Mouse (Mus musculus): ENCODE measurements at regions not wholly inside any gene's neighbourhood (a gene's known extent, or its start where the extent isn't known, plus 50 kb on each side); places are given as distances from the start of the nearest gene placed in this dataset.

GRCm38 (mm10) chr12:107539683-107540082 lies 51.3 kb downstream of the 3110018I06Rik start:
- Histone ChIP-seq H3K4me3 (ENCODE audit: insufficient read depth, poor library complexity, severe bottlenecking) (no peak overlapping the region), H3ac (ENCODE audit: control insufficient read depth, insufficient read length, low read depth) (no peak overlapping the region), H3K79me3 (ENCODE audit: low read depth) (no peaks in the 10 kb centered on the region), H3K79me2 (ENCODE audit: control insufficient read depth, insufficient read depth) (no peaks in the 10 kb centered on the region), H3K36me3 (ENCODE audit: control insufficient read depth, insufficient read depth) (no peaks in the 10 kb centered on the region), H3K27me3 (ENCODE audit: control insufficient read depth, insufficient read depth, insufficient read length) (no peaks in the 10 kb centered on the region)
- no peak for TF ChIP-seq CTCF (IDR thresholded peaks at IDR 0.05; ENCODE audit: control insufficient read depth, insufficient read depth, insufficient read length)
- no peak for TF ChIP-seq FOSL1 (IDR thresholded peaks at IDR 0.05; ENCODE audit: insufficient read depth, low read length, poor library complexity, severe bottlenecking)
- no peak for TF ChIP-seq CEBPB (IDR thresholded peaks at IDR 0.05; ENCODE audit: low read depth)
- TF ChIP-seq MYOD1 (IDR thresholded peaks at IDR 0.05; ENCODE audit: control insufficient read depth, insufficient read length, low read depth): no peak
- no peak for TF ChIP-seq MAX (IDR thresholded peaks at IDR 0.05)
- no peak for TF ChIP-seq USF1 (IDR thresholded peaks at IDR 0.05; ENCODE audit: low read depth)
- TF ChIP-seq MYOG (IDR thresholded peaks at IDR 0.05; ENCODE audit: control insufficient read depth, extremely low read depth, insufficient read length): no peak

DNA sequence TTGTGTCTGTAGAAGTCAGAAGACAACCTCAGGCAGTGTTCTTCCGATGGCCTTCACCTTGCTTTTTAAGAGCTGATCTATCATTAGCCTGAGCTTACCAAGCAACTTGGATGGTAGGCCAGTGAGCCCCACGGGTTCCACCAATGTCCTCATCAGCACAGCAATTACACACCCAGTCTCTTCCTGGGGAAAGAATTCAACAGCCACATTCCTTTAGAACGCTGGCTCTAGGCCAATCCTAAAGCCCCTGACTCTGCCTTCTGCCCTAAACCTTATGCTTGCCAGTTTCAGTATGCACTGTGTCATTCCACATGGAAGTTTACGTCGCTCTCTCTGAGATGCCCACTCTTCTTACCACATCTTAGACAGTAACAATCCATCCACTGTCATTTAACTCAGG lies 52.8 kb downstream of the 3110018I06Rik start:
- Histone ChIP-seq H3K27me3 (ENCODE audit: control insufficient read depth, insufficient read depth, insufficient read length) (no peaks in the 10 kb centered on the region), H3ac (ENCODE audit: control insufficient read depth, insufficient read length, low read depth) (no peak overlapping the region), H3K79me2 (ENCODE audit: control insufficient read depth, insufficient read depth) (no peaks in the 10 kb centered on the region), H3K79me3 (ENCODE audit: low read depth) (no peaks in the 10 kb centered on the region), H3K36me3 (ENCODE audit: control insufficient read depth, insufficient read depth) (no peaks in the 10 kb centered on the region), H3K4me3 (ENCODE audit: insufficient read depth, poor library complexity, severe bottlenecking) (no peak overlapping the region)
- no peak for TF ChIP-seq USF1 (IDR thresholded peaks at IDR 0.05; ENCODE audit: low read depth)
- TF ChIP-seq MYOG (IDR thresholded peaks at IDR 0.05; ENCODE audit: control insufficient read depth, extremely low read depth, insufficient read length): no peak
- TF ChIP-seq CTCF (IDR thresholded peaks at IDR 0.05; ENCODE audit: control insufficient read depth, insufficient read depth, insufficient read length): no peak

- Histone ChIP-seq H3K27me3 (ENCODE audit: control insufficient read depth, insufficient read depth, insufficient read length) (no peaks in the 10 kb centered on the region), H3ac (ENCODE audit: control insufficient read depth, insufficient read length, low read depth) (no peak overlapping the region), H3K79me3 (ENCODE audit: low read depth) (no peaks in the 10 kb centered on the region), H3K79me2 (ENCODE audit: control insufficient read depth, insufficient read depth) (no peaks in the 10 kb centered on the region), H3K4me3 (ENCODE audit: insufficient read depth, poor library complexity, severe bottlenecking) (no peak overlapping the region), H3K36me3 (ENCODE audit: control insufficient read depth, insufficient read depth) (no peaks in the 10 kb centered on the region)
- TF ChIP-seq MYOD1 (IDR thresholded peaks at IDR 0.05; ENCODE audit: control insufficient read depth, insufficient read length, low read depth): no peak
- TF ChIP-seq CEBPB (IDR thresholded peaks at IDR 0.05; ENCODE audit: low read depth): no peak
- no peak for TF ChIP-seq FOSL1 (IDR thresholded peaks at IDR 0.05; ENCODE audit: insufficient read depth, low read length, poor library complexity, severe bottlenecking)
- no peak for TF ChIP-seq CTCF (IDR thresholded peaks at IDR 0.05; ENCODE audit: control insufficient read depth, insufficient read depth, insufficient read length)
- no peak for TF ChIP-seq MAX (IDR thresholded peaks at IDR 0.05)
- TF ChIP-seq USF1 (IDR thresholded peaks at IDR 0.05; ENCODE audit: low read depth): no peak
- no peak for TF ChIP-seq MYOG (IDR thresholded peaks at IDR 0.05; ENCODE audit: control insufficient read depth, extremely low read depth, insufficient read length)
These were observed 58.9 kb downstream of the 3110018I06Rik start for GRCm38 (mm10) chr12:107547194-107547885.

- H3ac ChIP-seq (ENCODE audit: control insufficient read depth, insufficient read length, low read depth): no peak overlapping the region
- H3K79me3 ChIP-seq (ENCODE audit: low read depth): no peaks in the 10 kb centered on the region
- no peaks in the 10 kb centered on the region for H3K79me2 ChIP-seq (ENCODE audit: control insufficient read depth, insufficient read depth)
- H3K27me3 ChIP-seq (ENCODE audit: control insufficient read depth, insufficient read depth, insufficient read length): no peaks in the 10 kb centered on the region
- no peaks in the 10 kb centered on the region for H3K36me3 ChIP-seq (ENCODE audit: control insufficient read depth, insufficient read depth)
- H3K4me3 ChIP-seq (ENCODE audit: insufficient read depth, poor library complexity, severe bottlenecking): no peak overlapping the region
- TF ChIP-seq FOSL1 (IDR thresholded peaks at IDR 0.05; ENCODE audit: insufficient read depth, low read length, poor library complexity, severe bottlenecking) (no peak), MYOD1 (IDR thresholded peaks at IDR 0.05; ENCODE audit: control insufficient read depth, insufficient read length, low read depth) (no peak), MAX (IDR thresholded peaks at IDR 0.05) (no peak), MYOG (IDR thresholded peaks at IDR 0.05; ENCODE audit: control insufficient read depth, extremely low read depth, insufficient read length) (no peak), USF1 (IDR thresholded peaks at IDR 0.05; ENCODE audit: low read depth) (no peak), CEBPB (IDR thresholded peaks at IDR 0.05; ENCODE audit: low read depth) (no peak), CTCF (IDR thresholded peaks at IDR 0.05; ENCODE audit: control insufficient read depth, insufficient read depth, insufficient read length) (no peak)
These were observed 59.5 kb downstream of the 3110018I06Rik start for GRCm38 (mm10) chr12:107547886-107548448.

DNA sequence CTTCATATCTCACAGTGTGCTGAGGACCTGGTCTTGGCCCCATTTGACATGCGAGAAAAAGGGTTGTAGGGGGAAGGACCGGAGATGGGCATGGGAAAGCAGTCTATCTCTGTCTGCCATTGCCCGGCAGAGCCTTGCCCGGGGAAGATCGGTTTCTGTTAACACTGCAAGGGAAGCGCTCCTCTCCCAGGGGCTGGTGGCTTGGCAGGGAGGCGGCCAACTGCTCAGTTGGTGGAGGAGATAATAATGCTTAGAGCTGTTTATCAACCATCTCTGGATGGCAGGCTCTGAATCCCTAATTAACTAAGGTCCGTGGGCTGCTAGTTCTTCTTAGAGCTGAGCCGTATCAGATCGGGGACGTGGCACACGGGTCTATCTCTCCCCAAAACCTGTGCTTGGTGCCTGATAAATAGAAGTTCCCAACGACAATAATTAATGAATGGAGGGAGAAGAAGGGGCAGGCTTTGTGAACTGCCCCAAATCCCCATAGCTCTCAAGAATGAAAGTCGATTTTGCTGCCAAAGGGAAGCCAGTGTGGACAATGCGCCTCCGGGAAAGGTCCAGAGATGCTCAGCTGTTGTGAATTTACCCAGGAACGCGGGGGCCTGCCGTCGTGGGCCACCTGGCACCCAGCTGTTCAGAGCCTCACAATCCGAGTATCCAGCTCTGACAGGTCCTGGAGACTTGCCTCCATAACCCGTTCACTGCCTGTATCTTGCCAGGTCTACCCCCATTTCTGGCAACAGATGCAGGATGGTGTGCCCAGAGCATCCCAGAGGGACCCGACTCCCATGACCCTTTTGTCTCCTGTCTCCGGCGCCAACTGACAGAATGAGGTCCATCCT lies 61.2 kb downstream of the 3110018I06Rik start:
- Histone ChIP-seq H3K79me2 (ENCODE audit: control insufficient read depth, insufficient read depth) (no peaks in the 10 kb centered on the region), H3K79me3 (ENCODE audit: low read depth) (no peaks in the 10 kb centered on the region), H3K36me3 (ENCODE audit: control insufficient read depth, insufficient read depth) (no peaks in the 10 kb centered on the region), H3ac (ENCODE audit: control insufficient read depth, insufficient read length, low read depth) (no peak overlapping the region), H3K27me3 (ENCODE audit: control insufficient read depth, insufficient read depth, insufficient read length) (no peaks in the 10 kb centered on the region), H3K4me3 (ENCODE audit: insufficient read depth, poor library complexity, severe bottlenecking) (no peak overlapping the region)
- TF ChIP-seq MAX (IDR thresholded peaks at IDR 0.05) (no peak), CEBPB (IDR thresholded peaks at IDR 0.05; ENCODE audit: low read depth) (no peak), MYOD1 (IDR thresholded peaks at IDR 0.05; ENCODE audit: control insufficient read depth, insufficient read length, low read depth) (no peak), CTCF (IDR thresholded peaks at IDR 0.05; ENCODE audit: control insufficient read depth, insufficient read depth, insufficient read length) (no peak), MYOG (IDR thresholded peaks at IDR 0.05; ENCODE audit: control insufficient read depth, extremely low read depth, insufficient read length) (no peak)
